Comparison of ENCODE assay signal across 15 mouse cellular contexts in genomic region chr5:64375851-64376250, GRCm38 (mm10).
DNase-seq lines count a peak whose midpoint lies in the region; ATAC-seq lines count a peak whose summit lies in the region.
"Had no signal": no experiment of that assay in that cellular context is flagged by ENCODE, and none has a peak within 500 bp of the region (broad histone marks: within the 10 kb centered on the region; RNA-seq: fewer than 3 reads in every experiment).

No protein-coding gene starts in this region.

- H3K27ac ChIP-seq in kidney, embryonic 15.5 days: 0 out of 2 replicates have a peak overlapping the region, but pooled peaks have one; percentile 22
- peak overlapping the region; percentile 74 for H3K27ac ChIP-seq in brown adipose tissue, adult 24 weeks (replicated peaks; ENCODE audit: low read depth, low read length)
- H3K27ac ChIP-seq: forebrain, embryonic 12.5 days; hindbrain, embryonic 15.5 days; liver, embryonic 13.5 days had no signal

- 53% methylated on average over 3 of the region's 3 CpGs for WGBS in kidney, embryonic 15.5 days

- no peak for ATAC-seq in kidney, embryonic 15.5 days (replicated peaks; ENCODE audit: low FRiP score)
- ATAC-seq in inflammation-experienced regulatory T-cells, adult 6 months: no peak

- no peak for DNase-seq in kidney, postnatal 36 days
- peak; percentile 35 for DNase-seq in induced T-regulatory cell, adult 2 months (ENCODE audit: low read depth)
- DNase-seq in thymus, postnatal 0 days (ENCODE audit: low spot score): peak; percentile 51
- DNase-seq in cerebellum, postnatal 4 days (ENCODE audit: low spot score in 2 of 2): no peak
- DNase-seq: adrenal gland, adult 2 months; heart, adult 18-20 months; liver, embryonic 13.5 days; lung, postnatal 10 days had no signal

- no peak overlapping the region for H3K4me3 ChIP-seq in kidney, embryonic 15.5 days (replicated peaks)
- no peak overlapping the region for H3K4me3 ChIP-seq in brown adipose tissue, adult 24 weeks (ENCODE audit: insufficient read depth, low read depth, low read length)
- H3K4me3 ChIP-seq: forebrain, embryonic 12.5 days; hindbrain, embryonic 15.5 days; liver, embryonic 13.5 days had no signal

- H3K9me3 ChIP-seq in kidney, embryonic 15.5 days (replicated peaks): no peaks in the 10 kb centered on the region
- H3K9me3 ChIP-seq: embryonic facial prominence, embryonic 15.5 days; forebrain, embryonic 12.5 days; G1E; hindbrain, embryonic 15.5 days; liver, embryonic 13.5 days had no signal

- H3K4me1 ChIP-seq in kidney, embryonic 15.5 days: peaks cover 62% of the 10 kb centered on the region
- H3K4me1 ChIP-seq in brown adipose tissue, adult 24 weeks (ENCODE audit: control insufficient read depth, insufficient read depth, insufficient read length, low read length): peaks cover 24% of the 10 kb centered on the region

- H3K4me2 ChIP-seq in kidney, embryonic 15.5 days: no peak overlapping the region
- H3K4me2 ChIP-seq: forebrain, embryonic 12.5 days; liver, embryonic 13.5 days had no signal

- H3K36me3 ChIP-seq in kidney, embryonic 15.5 days: no peaks in the 10 kb centered on the region
- H3K36me3 ChIP-seq: embryonic facial prominence, embryonic 15.5 days; forebrain, embryonic 12.5 days; G1E; hindbrain, embryonic 15.5 days; liver, embryonic 13.5 days had no signal

- H3K27me3 ChIP-seq in kidney, embryonic 15.5 days: no peaks in the 10 kb centered on the region
- H3K27me3 ChIP-seq: embryonic facial prominence, embryonic 15.5 days; forebrain, embryonic 12.5 days; hindbrain, embryonic 15.5 days; liver, embryonic 13.5 days had no signal

- no peak overlapping the region for H3K9ac ChIP-seq in kidney, embryonic 15.5 days
- H3K9ac ChIP-seq: embryonic facial prominence, embryonic 15.5 days; forebrain, embryonic 12.5 days; hindbrain, embryonic 15.5 days; liver, embryonic 13.5 days had no signal

Comparison
In these comparisons a context has a peak if more than half of its experiments do, and no peak if none do; other contexts are left out.
1. DNase-seq: peak in induced T-regulatory cell, adult 2 months (single experiment) and thymus, postnatal 0 days (single experiment); none in kidney, postnatal 36 days (0 of 2) and cerebellum, postnatal 4 days (0 of 2).